Mouse (Mus musculus) liver, embryonic 14.5 days (tissue): Measurements from ENCODE around the gene Notum. TPM values are rescaled to one million over a fixed set of nuclear protein-coding genes. Genes with fewer than 3 reads are reported as not detected.

ENCODE experiments used
- ATAC-seq: fragments of 200-750 bp; cut with Nextera tagmentation; 2 replicates; pipeline ENCODE4 v1.8.0; 2017; ENCODE audit warnings: moderate number of reproducible peaks, mild to moderate bottlenecking, moderate library complexity; ENCODE audit not compliant: insufficient read depth
- DNase-seq, 3 experiments: peaks; one replicate each; pipeline ENCODE4 v3.0.0-alpha.2; 2012 to 2013; ENCODE audit warnings: low read depth in 3 of 3, low spot score in 3 of 3
- H3K27ac ChIP-seq: fragments of 300-500 bp; sonication (generic); 2 replicates; pipeline ENCODE4 v1.5.1; 2014; ENCODE audit warnings: moderate library complexity, mild to moderate bottlenecking, control low read depth, inconsistent platforms
- H3K27me3 ChIP-seq: fragments of 300-500 bp; sonication (generic); 2 replicates; pipeline ENCODE4 v1.6.1; 2014; ENCODE audit warnings: mild to moderate bottlenecking, low read length, moderate library complexity; ENCODE audit not compliant: control insufficient read depth, insufficient read depth
- H3K36me3 ChIP-seq: fragments of 300-500 bp; sonication (generic); replicated peaks from 2 replicates; pipeline ENCODE4 v1.6.1; 2014; ENCODE audit warnings: low read depth; ENCODE audit not compliant: control insufficient read depth, insufficient read depth
- H3K4me1 ChIP-seq, 2 experiments: fragments of 200-500 bp in 1 of 2; fragments of 300-500 bp in 1 of 2; sonication (generic) in 1 of 2; replicated peaks; 2 replicates each; pipeline ENCODE4 v1.6.1; 2012 to 2014; ENCODE audit warnings: antibody characterized with exemption in 1 of 2, inconsistent platforms in 1 of 2, low read length in 1 of 2; ENCODE audit not compliant: control insufficient read depth in 2 of 2, insufficient read depth in 2 of 2
- H3K4me2 ChIP-seq: fragments of 300-500 bp; sonication (generic); 2 replicates; pipeline ENCODE4 v1.6.1; 2014; ENCODE audit warnings: low read depth, mild to moderate bottlenecking, control low read depth, moderate library complexity
- H3K4me3 ChIP-seq, 2 experiments: fragments of 200-500 bp in 1 of 2; fragments of 300-500 bp in 1 of 2; sonication (generic) in 1 of 2; 2 replicates each; pipeline ENCODE4 v1.5.1; 2012 to 2014; ENCODE audit warnings: low read depth in 2 of 2, low read length in 2 of 2, mild to moderate bottlenecking in 2 of 2, control low read depth in 1 of 2, inconsistent platforms in 1 of 2, moderate library complexity in 1 of 2; ENCODE audit not compliant: insufficient read depth in 1 of 2
- H3K9ac ChIP-seq: fragments of 300-500 bp; sonication (generic); replicated peaks from 2 replicates; pipeline ENCODE4 v1.6.1; 2014; ENCODE audit warnings: mild to moderate bottlenecking, control low read depth, moderate library complexity
- H3K9me3 ChIP-seq: fragments of 300-500 bp; sonication (generic); 2 replicates; pipeline ENCODE4 v1.6.1; 2016; ENCODE audit warnings: low read length, mixed read lengths; ENCODE audit not compliant: control insufficient read depth
- CTCF ChIP-seq: IDR thresholded peaks from 2 replicates; pipeline ENCODE4 v1.5.1; 2016; ENCODE audit warnings: antibody characterized with exemption, low read depth, control low read depth
- EP300 ChIP-seq: IDR thresholded peaks from 2 replicates; pipeline ENCODE4 v1.6.1; 2016; ENCODE audit warnings: antibody characterized with exemption, low read depth
- WGBS: fragments of 180-500 bp; shearing (Covaris S2); extraction: QIAGEN DNeasy Blood & Tissue Kit; methylation state at CpG from one replicate; pipeline ENCODE4 v1.1.7; 2014; ENCODE audit not compliant: insufficient replicate concordance; 5-methylcytosine and 5-hydroxymethylcytosine counted together
- polyA plus RNA-seq, 2 experiments: library from polyadenylated mRNA; depleted of rRNA in 1 of 2; stranded (reverse) in 1 of 2; unstranded in 1 of 2; fragments of >200 nt; fragmentation: Nextera tagmentation in 1 of 2; extraction: Ambion mirVana in 1 of 2; gene quantifications; 2 replicates each; pipeline versions ENCODE4 v1.2.1 to v1.2.3; 2012 to 2014

Gene Notum
- polyA plus RNA-seq, 2 experiments = 0.18 to 0.30 TPM

GRCm38 (mm10) chr11:120615167-120615566, 45.8 kb downstream of the Notum start:
- ATAC-seq (no peak), DNase-seq (no peak)
- 75% methylated on average over 6 of the region's 6 CpGs for WGBS
- Histone ChIP-seq H3K4me3 (no peak overlapping the region), H3K27ac (no peak overlapping the region), H3K36me3 (peaks cover 31% of the 10 kb centered on the region), H3K4me2 (no peak overlapping the region), H3K27me3 (no peaks in the 10 kb centered on the region), H3K9me3 (no peaks in the 10 kb centered on the region), H3K9ac (no peak overlapping the region), H3K4me1 (peaks cover 13 to 16% of the 10 kb centered on the region in 2 experiments)
- TF ChIP-seq EP300 (no peak), CTCF (no peak)

DNA sequence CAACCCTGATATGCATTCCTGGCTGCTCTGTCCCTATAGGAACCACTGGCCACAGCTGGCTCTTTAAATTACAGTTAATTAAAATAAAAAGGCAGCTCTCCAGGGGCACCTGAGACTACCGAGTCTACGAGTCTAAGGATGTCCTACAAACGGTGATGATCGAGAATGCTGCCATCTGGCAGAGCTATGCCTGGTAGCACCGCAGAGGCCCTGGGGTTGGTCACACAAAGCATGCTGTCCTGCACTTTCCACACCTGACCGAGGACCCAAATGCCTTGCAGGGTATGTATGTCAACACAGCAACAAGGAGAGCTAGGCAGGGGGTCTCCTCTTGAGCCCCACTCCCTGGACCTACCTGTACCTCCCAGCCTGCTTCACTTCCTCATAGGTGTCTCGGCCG, 47.0 kb downstream of the Notum start:
- Histone ChIP-seq H3K9me3 (no peaks in the 10 kb centered on the region), H3K4me3 (no peak overlapping the region), H3K36me3 (peaks cover 22% of the 10 kb centered on the region), H3K27me3 (no peaks in the 10 kb centered on the region; the same call in 1 of the 2 replicates), H3K4me2 (no peak overlapping the region), H3K9ac (no peak overlapping the region), H3K27ac (no peak overlapping the region), H3K4me1 (peaks cover 17 to 20% of the 10 kb centered on the region in 2 experiments)
- no peak for ATAC-seq
- WGBS = 82% methylated on average over 8 of the region's 8 CpGs
- no peak for DNase-seq
- TF ChIP-seq CTCF (no peak), EP300 (no peak)

- Histone ChIP-seq H3K9ac (no peak overlapping the region), H3K27me3 (peaks cover 1% of the 10 kb centered on the region; the same call in 1 of the 2 replicates), H3K36me3 (peaks cover 18% of the 10 kb centered on the region), H3K9me3 (no peaks in the 10 kb centered on the region), H3K4me2 (no peak overlapping the region), H3K4me1 (peaks cover 17 to 20% of the 10 kb centered on the region in 2 experiments), H3K27ac (no peak overlapping the region), H3K4me3 (no peak overlapping the region)
- no peak for TF ChIP-seq CTCF
- no peak for TF ChIP-seq EP300
- ATAC-seq = no peak
- DNase-seq = no peak
- WGBS = 73% methylated on average over 10 of the region's 10 CpGs
These were observed 47.4 kb downstream of the Notum start for GRCm38 (mm10) chr11:120613481-120613972.

DNA sequence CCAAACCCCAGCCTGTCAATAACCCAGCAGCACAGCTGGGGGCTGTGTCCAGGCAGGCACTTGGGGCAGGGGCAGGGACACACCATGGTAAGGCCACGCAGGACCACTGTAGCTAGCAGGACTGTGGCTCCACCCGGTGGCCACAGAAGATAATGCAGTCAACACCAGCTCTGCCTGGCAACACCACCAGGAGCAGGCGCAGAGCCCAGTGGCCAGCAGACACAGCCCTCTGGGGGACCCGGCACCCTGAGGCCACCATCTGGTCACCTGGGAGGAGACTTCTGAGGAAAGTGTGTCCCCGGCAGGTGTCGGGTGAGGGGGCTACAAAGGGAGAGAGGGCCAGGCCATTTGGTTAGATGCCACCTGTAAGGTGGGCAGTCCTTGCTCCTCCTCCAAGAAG, 48.2 kb downstream of the Notum start:
- Histone ChIP-seq H3K9ac (no peak overlapping the region), H3K9me3 (no peaks in the 10 kb centered on the region), H3K4me2 (no peak overlapping the region), H3K27ac (no peak overlapping the region), H3K4me3 (no peak overlapping the region), H3K36me3 (peaks cover 14% of the 10 kb centered on the region), H3K4me1 (peaks cover 12 to 21% of the 10 kb centered on the region in 2 experiments), H3K27me3 (peaks cover 4% of the 10 kb centered on the region; the same call in 1 of the 2 replicates)
- 51% methylated on average over 6 of the region's 6 CpGs for WGBS
- no peak for DNase-seq
- TF ChIP-seq CTCF (peak; percentile 98), EP300 (no peak)
- ATAC-seq = no peak

DNA sequence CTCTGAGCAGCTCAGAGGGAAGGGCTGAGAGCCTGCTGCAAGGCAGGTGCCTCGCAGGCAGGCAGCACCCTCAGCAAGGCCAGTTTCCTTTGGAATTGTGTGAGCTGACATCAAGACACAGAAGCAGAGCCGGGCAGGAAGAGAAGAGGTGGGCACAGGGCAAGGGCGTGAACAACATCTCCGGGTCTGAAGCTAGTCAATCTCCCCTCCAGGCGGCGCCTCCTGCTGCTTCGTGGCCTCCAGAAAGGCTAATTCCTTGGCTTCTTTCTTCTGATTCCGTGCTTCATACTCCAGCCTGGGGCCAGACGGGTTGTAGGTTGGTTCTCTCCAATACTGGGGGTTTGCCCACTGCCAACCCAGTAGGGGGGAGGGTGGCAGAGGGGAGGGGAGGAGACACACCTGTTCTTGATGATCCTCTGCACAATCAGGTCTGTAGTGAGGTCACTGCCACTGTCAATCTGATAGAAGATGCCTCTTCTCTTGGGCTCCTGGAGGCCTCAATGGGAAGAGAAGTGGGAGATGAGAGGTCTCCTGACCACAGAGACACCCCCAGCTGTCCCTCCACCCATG, 50.4 kb downstream of the Notum start:
- Histone ChIP-seq H3K27me3 (peaks cover 4% of the 10 kb centered on the region; the same call in 1 of the 2 replicates), H3K36me3 (peaks cover 14% of the 10 kb centered on the region), H3K9me3 (no peaks in the 10 kb centered on the region), H3K4me2 (no peak overlapping the region), H3K27ac (no peak overlapping the region), H3K9ac (no peak overlapping the region), H3K4me3 (no peak overlapping the region), H3K4me1 (peaks cover 4 to 9% of the 10 kb centered on the region in 2 experiments; a peak in 3 of 4 replicates)
- no peak for TF ChIP-seq EP300
- TF ChIP-seq CTCF = no peak
- ATAC-seq = no peak
- no peak for DNase-seq
- WGBS = 77% methylated on average over 9 of the region's 9 CpGs
